8 mouse cellular contexts compared by ENCODE assay signal in genomic region chr5:149552742-149553141, GRCm38 (mm10). TPM values are rescaled to one million over a fixed set of nuclear protein-coding genes. Genes with fewer than 3 reads are reported as not detected.
DNase-seq lines count a peak whose midpoint lies in the region; ATAC-seq and TF ChIP-seq lines count a peak whose summit lies in the region.
"Had no signal": no experiment of that assay in that cellular context is flagged by ENCODE, and none has a peak within 500 bp of the region (broad histone marks: within the 10 kb centered on the region; RNA-seq: fewer than 3 reads in every experiment).

No protein-coding gene starts in this region.

- H3K27me3 ChIP-seq in embryonic facial prominence, embryonic 10.5 days (replicated peaks; ENCODE audit: low read depth, poor library complexity, severe bottlenecking), result no peaks in the 10 kb centered on the region
- no peaks in the 10 kb centered on the region for H3K27me3 ChIP-seq in stomach, postnatal 0 days (ENCODE audit: control insufficient read depth, insufficient read depth, low read length)

- 46% methylated on average over 9 of the region's 9 CpGs for WGBS in embryonic facial prominence, embryonic 10.5 days
- 44% methylated on average over 9 of the region's 9 CpGs for WGBS in stomach, postnatal 0 days

- intact Hi-C loops in left cerebral cortex, adult 2 months (cut with DNase I), result no loop called here
- intact Hi-C loops in left cerebral cortex, postnatal 10 days (cut with DNase I), result no loop called here

- H3K4me1 ChIP-seq in embryonic facial prominence, embryonic 10.5 days, result no peaks in the 10 kb centered on the region
- H3K4me1 ChIP-seq in stomach, postnatal 0 days (replicated peaks; ENCODE audit: control insufficient read depth, insufficient read depth), result no peaks in the 10 kb centered on the region

- no peak overlapping the region for H3K27ac ChIP-seq in left cerebral cortex, adult 2 months
- H3K27ac ChIP-seq in embryonic facial prominence, embryonic 10.5 days (replicated peaks), result no peak overlapping the region
- no peak overlapping the region for H3K27ac ChIP-seq in stomach, postnatal 0 days (replicated peaks)

- ATAC-seq in stomach, postnatal 0 days (ENCODE audit: low FRiP score, low TSS enrichment), result no peak
- ATAC-seq in megakaryocyte progenitor cell, adult 5-6 weeks (replicated peaks; ENCODE audit: poor library complexity), result no peak

- no peak overlapping the region for H3K4me3 ChIP-seq in left cerebral cortex, adult 2 months
- H3K4me3 ChIP-seq in embryonic facial prominence, embryonic 10.5 days, result no peak overlapping the region
- H3K4me3 ChIP-seq in stomach, postnatal 0 days (ENCODE audit: low read depth, low read length), result no peak overlapping the region

- DNase-seq in left cerebral cortex, adult 2 months (ENCODE audit: extremely low spot score in 1 of 2, low spot score in 2 of 2), result no peak
- DNase-seq in left cerebral cortex, postnatal 10 days (ENCODE audit: extremely low spot score in 1 of 2, low spot score in 2 of 2), result no peak
- peak; percentile 44 for DNase-seq in NIH3T3 (ENCODE audit: low read depth)
- DNase-seq in embryonic facial prominence, embryonic 10.5 days (ENCODE audit: low spot score), result peak; percentile 21
- DNase-seq in stomach, postnatal 0 days (ENCODE audit: low spot score), result peak; percentile 31
- no peak for DNase-seq in cerebellum, adult 11 months

- no peaks in the 10 kb centered on the region for H3K36me3 ChIP-seq in embryonic facial prominence, embryonic 10.5 days (replicated peaks)
- no peaks in the 10 kb centered on the region for H3K36me3 ChIP-seq in stomach, postnatal 0 days (ENCODE audit: control insufficient read depth, insufficient read depth, low read length)

- peak; percentile 54 for TF ChIP-seq CTCF in left cerebral cortex, adult 2 months (IDR thresholded peaks at IDR 0.05)
- peak; percentile 62 for TF ChIP-seq CTCF in stomach, postnatal 0 days (IDR thresholded peaks at IDR 0.05; ENCODE audit: low read depth)

- no peak overlapping the region for H3K4me2 ChIP-seq in stomach, postnatal 0 days (replicated peaks; ENCODE audit: low read depth)

- no peak for TF ChIP-seq EP300 in stomach, postnatal 0 days (optimal IDR thresholded peaks at IDR 0.05)

- H3K9me3 ChIP-seq in embryonic facial prominence, embryonic 10.5 days, result peaks cover 4% of the 10 kb centered on the region; the same call in 1 of the 2 replicates
- H3K9me3 ChIP-seq in stomach, postnatal 0 days (ENCODE audit: control insufficient read depth, low read length), result no peaks in the 10 kb centered on the region

- no peak overlapping the region for H3K9ac ChIP-seq in stomach, postnatal 0 days (ENCODE audit: low read length)

RNA-seq across cellular contexts. Expression of gene Wdr95, which starts 24.3 kb away (rescaled TPM):
- under 1 TPM; 0.56 to 0.75 TPM for total RNA-seq in left cerebral cortex, adult 2 months (2021)
- 1 to 10 TPM; 1.1 to 1.4 TPM for total RNA-seq in left cerebral cortex, postnatal 10 days (2021)
- polyA plus RNA-seq in embryonic facial prominence, embryonic 10.5 days (2016; fragmentation: Nextera tagmentation; extraction: Ambion mirVana), result not detected in 2 replicates
- polyA plus RNA-seq in stomach, postnatal 0 days (2015; fragmentation: Nextera tagmentation; extraction: Ambion mirVana), result not detected in 2 replicates
- total RNA-seq in megakaryocyte progenitor cell, adult 5-6 weeks (2015), result not detected in 2 replicates
- not detected in 2 replicates for total RNA-seq in megakaryocyte progenitor cell, adult 5-6 weeks (2017)
- polyA plus RNA-seq: stomach, embryonic 14.5 days had no signal

Comparison
In these comparisons a context has a peak if more than half of its experiments do, and no peak if none do; other contexts are left out.
1. DNase-seq: peak in NIH3T3 (single experiment), embryonic facial prominence, embryonic 10.5 days (single experiment) and stomach, postnatal 0 days (single experiment); none in left cerebral cortex, adult 2 months (0 of 2), left cerebral cortex, postnatal 10 days (0 of 2) and cerebellum, adult 11 months (single experiment).